Mouse (Mus musculus) gastrocnemius, postnatal 10 days (tissue): ENCODE measurements around the gene Psmb3. TPM values are rescaled to one million over a fixed set of nuclear protein-coding genes. Genes with fewer than 3 reads are reported as not detected.

ENCODE experiments used
- DNase-seq: peaks from one replicate; pipeline ENCODE4 v3.0.0; 2021; ENCODE audit warnings: mixed read lengths
- total RNA-seq, 2 experiments: library from RNA; stranded (reverse); gene quantifications; 2 replicates each; pipeline ENCODE4 v1.2.3; 2021

The Psmb3 gene
- total RNA-seq, 2 experiments from 2014 or later = 174 to 190 TPM

DNA sequence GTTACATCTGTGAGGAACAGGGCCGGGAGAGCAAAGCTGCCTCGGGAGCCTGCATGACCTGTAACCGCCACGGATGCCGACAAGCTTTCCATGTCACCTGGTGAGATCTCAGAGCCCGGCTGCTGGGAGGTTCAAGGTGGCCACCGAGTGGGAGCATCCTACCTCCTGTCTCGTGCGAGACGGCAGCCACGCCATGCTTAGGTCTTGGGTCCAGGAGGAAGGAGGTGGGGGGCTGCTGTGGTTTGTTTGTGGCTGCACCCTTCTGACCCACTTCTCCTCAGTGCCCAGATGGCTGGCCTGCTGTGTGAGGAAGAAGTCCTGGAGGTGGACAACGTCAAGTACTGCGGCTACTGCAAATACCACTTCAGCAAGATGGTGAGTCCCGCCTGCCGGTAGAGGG lies 36.4 kb upstream of the Psmb3 start:
- no peak for DNase-seq

DNA sequence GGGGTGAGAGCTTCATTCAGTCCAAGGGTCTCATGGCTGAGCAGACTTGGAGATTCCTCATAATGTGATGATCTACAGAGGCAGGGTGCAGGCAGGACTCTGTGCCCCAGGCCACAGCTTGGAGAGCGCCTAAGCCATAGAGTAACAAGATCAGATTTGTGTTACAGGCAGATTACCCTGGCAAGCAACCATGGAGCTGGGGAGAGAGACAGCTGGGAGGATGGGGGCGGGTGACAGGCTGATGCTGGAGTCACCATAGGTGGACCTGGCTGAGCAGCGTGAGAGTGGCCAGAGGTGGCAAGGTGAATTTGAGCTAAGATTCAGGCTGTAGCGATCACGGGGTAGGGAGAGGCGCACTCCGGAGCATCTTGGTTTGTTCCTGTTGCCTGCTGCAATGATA lies 35.0 kb upstream of the Psmb3 start:
- DNase-seq = no peak

DNA sequence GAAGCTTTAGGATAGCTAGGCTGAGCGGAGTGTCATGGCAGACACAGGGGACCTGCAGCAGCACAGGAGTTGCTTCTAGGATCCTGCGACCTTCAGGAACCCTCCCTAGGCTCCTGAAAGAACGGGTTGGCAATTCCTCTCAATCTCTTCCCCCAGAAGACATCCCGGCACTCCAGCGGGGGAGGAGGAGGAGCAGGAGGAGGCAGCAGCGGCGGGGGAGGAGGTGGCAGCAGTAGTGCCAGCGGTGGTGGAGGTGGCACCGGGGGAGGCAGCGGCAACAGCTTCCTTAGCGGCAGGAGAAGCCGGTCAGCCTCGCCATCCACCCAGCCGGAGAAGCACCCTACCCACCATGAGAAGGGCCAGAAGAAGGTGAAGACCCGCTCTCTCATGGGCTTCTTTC lies 33.9 kb upstream of the Psmb3 start:
- DNase-seq = no peak

DNA sequence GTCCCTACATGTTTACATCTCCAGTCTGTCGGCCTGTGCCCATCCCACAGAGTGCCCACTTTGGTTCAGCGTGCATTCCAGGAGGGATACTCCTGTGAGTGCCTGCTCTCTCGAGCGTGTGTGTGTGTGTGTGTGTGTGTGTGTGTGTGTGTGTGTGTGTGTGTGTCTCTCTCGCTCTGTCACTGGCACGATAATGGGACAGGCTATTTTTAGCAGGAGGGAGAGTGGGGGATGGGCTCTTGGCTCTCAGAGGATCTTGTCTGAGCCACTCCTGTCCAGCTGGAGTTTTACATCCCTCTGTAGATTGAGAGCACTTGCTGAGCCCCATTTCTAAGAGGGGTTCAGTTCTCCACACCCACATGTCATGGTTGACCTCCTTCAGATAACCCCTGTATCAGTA lies 33.4 kb upstream of the Psmb3 start:
- peak; percentile 62 for DNase-seq

DNA sequence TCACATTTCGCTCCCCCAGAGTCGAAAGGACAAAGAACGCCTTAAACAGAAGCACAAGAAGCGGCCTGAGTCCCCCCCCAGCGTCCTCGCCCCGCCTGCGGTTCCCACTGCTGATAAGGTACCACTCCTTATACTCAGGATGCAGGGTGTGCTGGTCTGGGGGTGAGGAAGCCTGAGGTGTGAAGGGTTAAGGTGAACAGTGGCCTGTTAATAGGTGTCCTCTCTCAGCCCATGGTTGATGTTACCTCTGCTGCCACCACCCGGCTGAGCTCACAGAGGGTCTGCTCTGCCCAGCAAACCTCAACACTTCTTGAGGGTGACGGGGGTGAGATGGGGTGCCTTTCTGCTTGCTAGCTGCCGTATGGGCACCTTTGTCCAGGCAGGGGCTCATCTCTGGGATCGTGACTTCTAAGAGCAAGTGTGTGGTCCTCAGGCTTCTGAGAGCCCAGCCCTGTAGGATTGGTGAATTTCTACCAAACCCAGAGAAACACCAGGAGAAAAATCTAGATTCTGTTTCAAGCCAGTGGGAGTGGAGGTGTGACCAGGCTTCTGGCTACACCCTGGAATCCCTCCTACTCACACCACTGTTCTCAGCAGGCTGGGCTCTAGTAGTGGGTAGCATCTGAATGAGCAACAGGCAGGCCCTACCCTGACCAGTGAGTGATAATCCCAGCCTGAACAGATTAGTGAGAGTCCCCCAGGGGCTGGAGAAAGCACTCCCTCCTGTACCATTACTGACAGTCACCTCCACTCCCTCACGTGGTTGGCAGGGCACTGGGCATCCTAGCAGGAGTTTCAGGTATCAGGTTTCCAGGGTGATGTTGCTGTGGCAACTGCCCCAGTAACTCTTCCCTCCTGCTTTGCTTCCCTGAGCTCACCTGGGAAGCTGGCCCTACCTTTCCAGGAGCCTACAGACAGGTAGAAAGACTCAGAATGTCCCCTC lies 32.7 kb upstream of the Psmb3 start:
- DNase-seq = no peak

DNA sequence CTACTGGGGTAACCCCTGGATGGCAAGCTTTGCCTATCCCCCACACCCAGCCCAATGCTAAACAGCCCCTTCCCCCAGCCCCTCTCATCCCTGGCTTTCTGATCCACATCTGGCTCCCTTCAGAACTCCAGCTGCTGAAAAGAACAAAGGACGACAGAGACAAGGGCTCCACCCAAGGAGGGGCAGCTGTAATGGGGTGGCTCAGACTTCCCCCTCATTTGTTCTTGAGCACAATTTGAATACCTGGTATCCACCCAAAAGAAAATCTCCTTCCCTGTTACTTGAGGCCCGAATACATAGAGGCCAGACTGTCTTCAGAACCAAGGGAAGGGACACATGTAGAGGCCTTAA lies 32.0 kb upstream of the Psmb3 start:
- no peak for DNase-seq

DNA sequence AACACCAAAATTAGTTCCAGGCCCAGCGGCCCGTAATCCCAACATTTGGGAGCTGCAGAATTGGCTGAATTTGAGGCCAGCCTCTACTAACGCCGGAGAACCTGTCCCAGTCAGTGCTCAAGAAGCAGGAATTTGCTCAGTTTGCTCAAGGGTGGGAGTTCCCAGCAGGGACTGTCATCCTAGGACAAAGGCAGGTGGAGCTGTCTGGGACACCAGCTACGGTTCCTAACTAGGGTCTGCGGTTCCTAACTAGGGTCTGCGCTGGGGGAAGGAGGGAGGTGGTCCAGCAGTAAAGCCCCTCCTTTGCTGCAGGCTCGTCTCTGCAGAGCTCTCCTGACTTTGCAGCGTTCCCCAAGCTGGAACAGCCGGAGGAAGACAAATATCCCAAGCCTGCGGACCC lies 30.1 kb upstream of the Psmb3 start:
- DNase-seq = no peak

DNA sequence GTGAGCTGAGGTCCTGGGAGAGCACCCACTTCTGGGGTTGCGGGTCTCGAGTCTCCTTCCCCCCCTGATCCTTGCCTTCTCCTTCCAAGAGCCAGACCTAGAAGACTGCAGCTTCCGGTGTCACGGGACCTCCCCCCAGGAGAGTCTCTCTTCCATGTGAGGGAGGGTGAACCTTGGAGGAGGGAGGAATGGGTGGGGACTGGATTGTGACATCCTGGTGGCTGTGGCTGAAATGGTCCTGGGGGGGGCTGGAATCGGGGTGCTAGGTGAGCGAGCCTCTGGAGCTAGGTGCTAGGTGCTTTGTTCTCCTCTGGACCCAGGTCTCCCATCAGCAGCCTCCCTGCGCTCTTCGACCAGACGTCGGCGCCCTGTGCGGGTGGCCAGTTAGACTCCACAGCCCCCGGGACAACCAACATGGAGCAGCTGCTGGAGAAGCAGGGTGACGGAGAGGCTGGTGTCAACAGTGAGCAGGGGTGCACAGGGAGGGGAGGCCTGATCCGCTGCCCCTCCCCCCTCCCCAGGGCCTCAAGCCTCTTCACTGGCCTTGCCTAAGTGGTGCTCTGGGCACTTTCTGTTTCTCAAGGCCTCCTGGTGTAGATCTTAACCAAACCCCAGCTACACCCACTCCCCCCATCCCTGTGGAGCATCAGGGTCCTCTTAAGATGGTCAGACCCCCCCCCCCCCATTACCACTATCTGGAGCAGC lies 27.0 kb upstream of the Psmb3 start:
- DNase-seq = no peak

DNA sequence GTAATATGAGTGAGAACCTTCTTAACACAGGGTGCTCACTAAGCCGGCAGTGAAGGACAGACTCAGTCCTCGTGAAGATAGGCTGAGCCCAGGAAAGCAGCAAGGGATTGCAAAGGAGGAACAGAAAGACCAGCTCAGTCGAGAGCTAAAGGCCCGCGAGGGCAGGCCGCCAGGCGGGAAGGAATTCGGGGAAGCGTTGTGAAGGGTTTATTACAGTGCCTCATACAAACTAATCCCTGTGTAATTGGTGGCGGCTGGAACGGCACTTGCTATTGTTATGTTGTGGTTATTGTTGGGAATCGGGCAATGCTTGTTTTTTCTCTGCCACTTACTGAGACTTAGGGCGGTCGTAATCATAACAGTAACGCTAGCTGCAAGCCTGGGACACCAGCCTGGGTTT lies 25.8 kb upstream of the Psmb3 start:
- DNase-seq = no peak

DNA sequence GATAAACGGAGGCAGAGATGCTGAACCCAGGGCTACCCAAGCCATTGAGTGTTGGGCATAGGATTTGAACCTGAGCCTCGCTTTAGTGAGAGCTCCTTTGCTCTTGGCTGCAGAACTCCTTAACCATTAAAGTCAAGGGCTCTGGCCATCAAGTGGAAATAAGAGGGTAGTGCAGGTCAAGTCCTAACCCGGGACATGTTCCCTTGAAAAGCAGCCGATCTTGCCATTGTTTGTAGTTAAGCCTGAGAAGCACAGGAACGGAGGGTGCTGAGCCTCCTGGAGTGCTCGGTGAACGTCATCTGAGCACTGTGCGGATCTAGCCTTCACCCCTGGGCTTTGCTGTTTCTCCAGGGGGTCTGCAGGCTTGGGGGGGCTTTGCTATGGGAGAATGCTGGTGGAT lies 25.4 kb upstream of the Psmb3 start:
- no peak for DNase-seq

DNA sequence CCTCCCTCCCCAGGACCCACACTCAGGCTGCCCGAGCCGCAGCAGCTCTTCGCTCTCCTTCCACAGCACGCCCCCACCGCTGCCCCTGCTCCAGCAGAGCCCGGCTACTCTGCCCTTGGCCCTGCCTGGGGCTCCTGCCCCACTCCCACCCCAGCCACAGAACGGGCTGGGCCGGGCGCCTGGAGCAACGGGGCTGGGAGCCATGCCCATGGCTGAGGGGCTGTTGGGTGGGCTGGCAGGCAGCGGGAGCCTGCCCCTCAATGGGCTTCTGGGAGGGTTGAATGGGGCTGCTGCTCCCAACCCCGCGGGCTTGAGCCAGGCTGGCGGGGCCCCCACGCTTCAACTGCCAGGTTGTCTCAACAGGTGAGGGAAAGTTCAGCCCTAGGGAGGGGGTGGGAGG lies 24.9 kb upstream of the Psmb3 start:
- no peak for DNase-seq

DNA sequence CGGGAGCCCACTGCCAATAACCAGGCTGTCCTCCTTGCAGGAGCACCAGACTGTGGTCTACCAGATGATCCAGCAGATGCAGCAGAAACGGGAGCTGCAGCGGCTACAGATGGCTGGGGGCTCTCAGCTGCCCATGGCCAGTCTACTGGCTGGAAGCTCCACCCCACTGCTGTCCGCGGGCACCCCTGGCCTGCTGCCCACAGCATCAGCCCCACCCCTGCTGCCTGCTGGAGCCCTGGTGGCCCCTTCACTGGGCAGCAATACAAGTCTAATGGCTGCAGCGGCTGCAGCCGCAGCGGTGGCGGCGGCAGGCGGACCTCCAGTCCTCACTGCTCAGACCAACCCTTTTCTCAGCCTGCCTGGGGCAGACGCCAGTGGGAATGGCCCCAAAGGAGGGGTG lies 22.8 kb upstream of the Psmb3 start:
- DNase-seq = peak; percentile 48

DNA sequence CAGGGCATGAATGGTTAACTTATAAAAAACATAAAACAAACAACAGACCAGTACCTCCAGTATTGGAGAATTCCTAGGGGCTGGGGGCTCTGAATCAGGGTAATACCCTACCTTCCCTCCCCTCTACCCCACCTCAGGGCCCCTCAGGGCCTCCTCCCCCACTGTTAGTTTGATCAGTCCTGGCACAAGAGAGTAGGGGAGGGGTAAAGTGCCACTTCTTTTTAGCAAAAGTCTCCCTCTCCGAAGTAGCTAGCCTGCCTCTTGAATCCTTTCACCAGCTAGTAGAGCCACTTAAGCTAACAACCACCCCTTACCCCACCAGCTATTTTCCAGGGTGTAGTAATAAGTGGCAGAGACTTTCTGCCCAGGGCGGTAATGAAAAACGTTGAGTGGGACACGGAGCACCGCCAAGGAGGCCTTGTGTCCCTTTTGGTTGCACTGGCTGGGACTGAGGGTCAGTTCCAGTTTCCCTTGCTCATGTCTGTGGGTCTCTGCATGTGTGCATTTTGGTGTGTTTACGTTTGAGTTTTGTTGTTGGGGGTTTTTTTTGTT lies 20.6 kb upstream of the Psmb3 start:
- DNase-seq = no peak

DNA sequence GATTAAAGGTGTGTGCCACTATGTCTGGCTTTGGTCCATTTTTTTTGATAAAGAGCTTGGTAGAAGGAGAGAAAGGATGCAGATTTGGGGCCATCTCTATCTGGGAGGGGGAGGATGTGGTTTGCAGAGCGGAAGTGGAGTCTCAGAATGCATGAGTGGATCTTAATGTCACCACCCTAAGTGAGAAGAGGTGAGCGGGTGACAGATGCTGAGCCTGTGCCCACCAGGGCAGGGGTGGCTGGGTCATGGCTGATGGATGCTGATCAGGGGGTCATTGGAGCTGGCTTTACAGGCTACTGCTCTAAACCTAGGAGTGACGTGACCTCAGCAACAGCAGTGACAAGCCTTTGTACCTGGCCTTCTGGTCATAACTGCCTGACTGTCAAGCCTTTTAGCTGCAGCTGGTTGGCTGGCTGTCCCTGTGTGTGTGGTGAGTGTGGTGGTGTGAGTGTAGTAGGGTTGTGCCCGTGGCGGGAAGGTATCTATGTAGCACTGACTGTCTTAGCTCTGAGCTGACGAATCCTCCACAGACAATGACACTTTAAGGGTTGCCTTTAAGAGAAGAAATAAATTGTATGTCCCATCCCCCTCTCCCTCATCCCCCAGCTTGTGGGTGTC lies 19.0 kb upstream of the Psmb3 start:
- no peak for DNase-seq

DNA sequence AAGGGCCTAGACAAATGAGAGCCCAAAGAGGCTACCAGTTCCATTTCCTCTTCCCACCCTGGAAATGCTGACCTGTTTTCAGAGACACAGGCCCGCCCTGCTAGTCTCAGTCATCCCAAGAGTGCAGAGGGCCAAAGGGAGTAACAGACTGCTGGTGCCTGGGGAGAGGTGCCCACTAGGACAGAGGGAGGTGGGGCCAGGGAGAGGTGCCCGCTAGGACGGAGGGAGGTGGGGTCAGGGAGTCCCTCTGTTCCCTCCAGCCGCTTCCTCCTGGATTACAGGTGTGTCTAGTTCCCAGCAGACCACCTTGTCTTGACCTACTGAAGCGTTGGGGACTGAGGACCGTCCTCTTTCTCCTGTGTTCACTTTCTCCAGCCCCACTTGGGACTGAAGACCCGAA lies 18.4 kb upstream of the Psmb3 start:
- no peak for DNase-seq

DNA sequence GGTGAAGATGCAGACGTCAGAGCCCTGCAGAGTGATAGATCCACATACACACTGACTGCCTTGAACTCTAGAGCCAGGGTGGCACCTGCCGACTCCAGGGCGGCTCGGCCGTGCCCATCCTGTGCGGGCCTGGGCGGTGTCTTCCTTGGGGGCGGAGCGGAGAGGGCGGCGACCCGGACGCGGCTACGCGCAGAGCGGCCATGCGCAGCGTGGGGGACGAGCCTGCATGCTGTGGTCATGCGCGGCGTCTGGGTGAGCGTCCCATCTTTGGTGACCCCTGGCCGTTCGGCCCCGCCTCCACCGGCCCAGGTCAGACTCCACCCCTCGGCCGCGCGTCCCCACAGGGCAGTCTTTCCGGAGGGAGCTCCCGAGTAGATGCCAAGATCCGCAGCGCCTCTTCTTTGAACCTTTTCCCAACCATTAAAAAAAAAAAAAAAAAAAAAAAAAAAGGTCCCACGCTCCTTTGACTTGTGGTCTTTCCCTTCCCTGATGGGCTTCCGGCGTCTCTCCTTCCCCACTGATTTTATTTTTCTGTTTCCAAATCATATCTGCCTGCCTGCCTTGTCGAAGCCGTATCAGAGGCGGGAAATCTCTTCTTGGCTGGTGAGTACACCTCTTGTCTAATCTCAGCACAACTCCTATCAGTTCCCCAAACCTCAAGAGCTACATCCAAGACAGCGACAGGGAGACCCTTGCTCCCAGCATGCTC lies 17.4 kb upstream of the Psmb3 start, which contains the start of gene Cisd3:
TSS of gene Cisd3 (plus strand) at position 214 of the 709 bp plus-strand sequence.
- peak; percentile 88 for DNase-seq

DNA sequence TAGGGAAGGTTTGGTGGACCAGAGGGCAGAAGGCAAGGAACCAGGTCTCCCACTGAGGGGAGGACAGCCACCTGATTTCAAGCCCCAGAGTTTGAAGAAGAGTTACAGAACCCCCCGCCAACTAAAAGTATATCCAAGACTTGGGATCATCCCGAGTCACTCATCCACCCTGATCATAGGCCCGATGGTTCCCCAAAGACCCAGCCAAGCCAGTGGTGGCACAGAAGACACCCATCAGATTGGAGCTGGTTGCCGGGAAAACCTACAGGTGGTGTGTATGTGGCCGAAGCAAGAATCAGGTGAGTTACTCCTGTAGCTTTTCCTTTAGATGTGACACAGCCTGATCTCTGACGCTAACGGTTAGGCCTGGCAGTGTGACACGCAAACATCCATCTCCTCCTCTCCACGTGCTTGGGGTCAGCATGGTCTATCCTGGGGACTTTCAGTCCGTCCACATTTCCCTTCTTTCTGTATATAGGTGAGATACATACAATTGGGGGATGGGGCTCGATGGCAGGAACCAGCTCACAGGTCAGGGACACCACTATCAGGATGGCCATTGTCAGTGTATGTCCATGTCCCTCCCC lies 16.8 kb upstream of the Psmb3 start:
- DNase-seq = no peak

DNA sequence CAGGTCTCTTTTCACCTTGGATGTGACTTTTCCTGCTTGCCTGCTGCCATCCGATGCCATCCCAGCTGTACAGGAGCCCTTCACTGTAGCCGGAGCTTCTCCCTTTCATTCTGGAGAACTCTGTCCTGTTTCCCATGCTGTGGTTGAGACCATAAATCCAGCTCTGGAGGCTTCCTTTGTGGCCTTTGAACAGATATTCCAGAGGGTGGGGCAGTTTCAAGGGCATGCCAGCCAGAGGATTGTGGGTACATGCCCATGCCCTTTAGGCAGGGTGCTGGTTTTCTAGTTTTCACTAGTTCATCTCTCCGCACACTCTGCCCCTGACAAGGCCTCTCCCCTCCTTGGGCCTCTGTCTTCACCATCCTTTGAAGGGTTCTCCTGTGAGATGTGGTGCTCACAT lies 16.1 kb upstream of the Psmb3 start:
- DNase-seq = no peak

DNA sequence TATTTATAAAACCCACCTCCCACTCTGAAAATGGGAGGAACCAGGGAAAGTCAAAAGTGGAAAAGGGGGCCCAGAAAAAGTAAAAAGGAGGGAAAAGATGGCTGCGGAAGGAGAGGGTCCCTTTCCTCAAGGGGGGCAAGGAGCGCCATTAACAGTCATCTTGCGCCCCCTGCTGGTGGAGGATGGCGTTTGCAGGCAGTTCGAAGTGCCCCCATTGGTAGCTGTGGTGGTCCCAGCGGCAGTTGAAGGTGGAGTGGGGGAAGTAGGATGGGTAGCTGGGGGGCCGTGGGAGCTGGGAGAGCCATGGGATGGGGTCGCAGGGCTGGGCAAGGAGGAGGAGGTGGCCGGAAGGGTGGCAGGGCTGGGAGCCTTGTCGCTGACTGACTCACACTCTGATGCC lies 13.3 kb upstream of the Psmb3 start:
- peak; percentile 72 for DNase-seq

DNA sequence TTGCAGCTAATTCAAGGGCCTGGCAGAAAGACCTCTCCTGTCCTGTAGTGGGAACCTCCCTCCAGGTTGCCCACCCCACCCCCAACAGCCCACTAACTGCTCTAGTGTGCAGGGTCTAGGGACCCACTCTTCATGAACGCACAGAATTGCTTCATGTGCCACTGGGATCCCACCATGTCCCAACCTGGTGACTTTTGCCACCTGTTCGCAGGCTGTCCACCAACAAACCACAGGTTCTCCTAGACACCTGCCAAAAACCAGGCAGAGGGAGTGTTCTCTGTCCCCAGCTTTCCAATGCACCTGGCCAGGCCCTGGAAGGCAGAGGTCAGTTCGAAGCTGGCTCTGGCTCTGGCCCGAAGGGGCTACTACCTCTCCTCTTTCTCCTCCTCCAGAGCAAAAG lies 8.8 kb upstream of the Psmb3 start:
- no peak for DNase-seq

DNA sequence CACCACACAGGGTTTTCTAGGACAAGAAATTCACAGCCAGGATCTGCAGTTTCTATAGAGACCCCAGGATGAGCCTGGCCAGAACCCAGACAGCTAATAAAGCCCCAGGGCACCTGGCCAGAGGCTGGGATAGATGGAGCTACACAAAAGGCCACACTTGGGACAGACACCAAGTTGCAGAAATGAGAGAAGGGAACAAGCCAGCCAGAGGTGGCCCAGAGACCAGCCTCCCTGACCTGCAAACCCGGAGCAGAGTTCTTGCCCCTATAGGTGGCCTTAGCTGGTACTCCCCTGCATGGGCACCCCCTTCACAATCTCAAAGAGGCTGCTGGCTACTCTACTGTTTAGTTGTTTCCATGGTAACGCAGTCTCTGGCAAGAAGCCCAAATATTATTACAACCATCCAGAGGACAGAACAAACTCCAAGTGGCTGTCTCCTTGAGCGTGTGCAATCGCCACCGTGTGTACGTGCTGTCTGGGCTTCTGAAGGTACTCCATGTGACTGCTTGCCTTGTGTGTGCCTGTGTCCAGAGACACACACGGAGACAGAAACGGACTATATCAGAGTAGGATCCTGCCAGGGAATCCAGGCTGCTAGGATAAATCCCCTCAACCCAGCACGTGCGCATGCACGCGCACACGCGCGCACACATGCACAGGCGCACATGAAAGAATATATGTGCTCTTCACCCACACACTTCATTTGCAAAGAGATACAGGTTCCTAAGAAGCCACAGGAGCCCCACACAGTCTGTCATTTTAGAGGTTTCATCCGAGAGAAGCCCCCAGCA lies 8.1 kb upstream of the Psmb3 start:
- DNase-seq = no peak
